In the genomic region with DNA sequence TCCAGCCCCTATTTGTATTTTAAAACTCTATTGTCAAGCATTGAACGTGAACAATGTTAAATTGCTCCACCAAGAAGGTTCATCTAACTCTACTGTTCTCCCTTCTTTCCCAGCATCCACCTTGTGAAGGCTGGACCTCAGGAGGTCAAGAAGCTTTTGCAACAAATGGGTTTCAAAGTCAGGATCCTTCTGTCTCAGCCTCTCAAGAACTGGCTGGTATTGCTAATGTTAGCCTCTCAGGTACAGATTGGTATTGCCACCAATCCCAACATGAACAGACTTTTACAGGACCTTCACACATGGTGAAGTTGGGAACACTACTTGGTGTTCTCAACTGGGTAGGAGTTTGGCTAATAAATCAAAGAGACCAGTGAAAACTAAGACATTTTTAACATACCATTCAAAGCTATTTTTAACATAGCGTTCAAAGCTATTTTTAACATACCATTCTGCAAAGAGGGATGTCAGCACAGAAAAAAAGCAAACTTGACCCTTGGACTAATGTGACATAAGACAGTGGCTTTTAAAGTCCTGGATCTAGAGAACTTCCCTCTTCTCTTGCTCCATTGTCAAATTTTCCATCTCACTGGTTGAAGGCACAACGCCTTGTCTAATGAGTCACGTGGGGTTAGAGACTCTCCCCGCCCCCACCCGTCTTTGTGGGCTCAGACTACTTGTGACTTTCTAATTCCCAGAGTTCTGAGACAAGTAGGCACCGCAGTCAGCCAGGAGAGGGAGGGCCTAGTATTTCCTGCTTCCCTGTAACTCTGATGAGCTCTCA, we compare ENCODE assay signal across 10 mouse cellular contexts. TPM values are rescaled to one million over a fixed set of nuclear protein-coding genes. Genes with fewer than 3 reads are reported as not detected.
A peak's percentile ranks its signal among the peaks of the same experiment; 100 is the strongest.
DNase-seq lines count a peak whose midpoint lies in the region; ATAC-seq and TF ChIP-seq lines count a peak whose summit lies in the region.
"Had no signal": no experiment of that assay in that cellular context is flagged by ENCODE, and none has a peak within 500 bp of the region (broad histone marks: within the 10 kb centered on the region; RNA-seq: fewer than 3 reads in every experiment).

No protein-coding gene starts in this region.

- WGBS in kidney, adult 2 months, result 37% methylated on average over 7 of the region's 7 CpGs
- WGBS in heart, embryonic 16.5 days, result 24% methylated on average over 7 of the region's 7 CpGs
- 86% methylated on average over 7 of the region's 7 CpGs for WGBS in thymus, adult 2 months

- peak overlapping the region; percentile 35; the same call in 1 of the 2 replicates for H3K27ac ChIP-seq in kidney, adult 2 months (ENCODE audit: insufficient read depth, low read depth, low read length)
- peak overlapping the region; percentile 52 for H3K27ac ChIP-seq in heart, embryonic 16.5 days (ENCODE audit: low read length)
- no peak overlapping the region for H3K27ac ChIP-seq in thymus, adult 2 months (ENCODE audit: control insufficient read depth, insufficient read depth, low read length)
- H3K27ac ChIP-seq: embryonic facial prominence, embryonic 13.5 days had no signal

- H3K9ac ChIP-seq in heart, embryonic 16.5 days (ENCODE audit: low read length), result no peak overlapping the region
- H3K9ac ChIP-seq: embryonic facial prominence, embryonic 13.5 days had no signal

- ATAC-seq in heart, embryonic 16.5 days (replicated peaks; ENCODE audit: extremely low read depth, insufficient read depth, low FRiP score), result peak; percentile 23
- ATAC-seq in megakaryocyte progenitor cell, adult 5-6 weeks (replicated peaks; ENCODE audit: poor library complexity), result peak; percentile 30; the same call in 1 of the 2 replicates

- H3K4me3 ChIP-seq in kidney, adult 2 months (ENCODE audit: insufficient read depth, low read depth, low read length), result no peak overlapping the region
- H3K4me3 ChIP-seq in heart, embryonic 16.5 days (ENCODE audit: low read length), result no peak overlapping the region
- no peak overlapping the region for H3K4me3 ChIP-seq in thymus, adult 2 months (ENCODE audit: control insufficient read depth, insufficient read depth, low read length)
- H3K4me3 ChIP-seq: embryonic facial prominence, embryonic 13.5 days; megakaryocyte, embryonic 14.5 days had no signal

- no peaks in the 10 kb centered on the region for H3K27me3 ChIP-seq in kidney, adult 2 months (replicated peaks; ENCODE audit: control insufficient read depth, insufficient read depth, low read length)
- no peaks in the 10 kb centered on the region for H3K27me3 ChIP-seq in heart, embryonic 16.5 days (ENCODE audit: control insufficient read depth, insufficient read depth, low read length)
- no peaks in the 10 kb centered on the region for H3K27me3 ChIP-seq in thymus, adult 2 months (ENCODE audit: control insufficient read depth, insufficient read depth, low read length)
- H3K27me3 ChIP-seq: megakaryocyte, embryonic 14.5 days had no signal

- H3K4me1 ChIP-seq in kidney, adult 2 months (ENCODE audit: control insufficient read depth, insufficient read depth, low read length), result no peaks in the 10 kb centered on the region
- H3K4me1 ChIP-seq in heart, embryonic 16.5 days (ENCODE audit: control insufficient read depth, insufficient read depth, low read length), result peaks cover 24% of the 10 kb centered on the region
- no peaks in the 10 kb centered on the region for H3K4me1 ChIP-seq in thymus, adult 2 months (replicated peaks; ENCODE audit: control insufficient read depth, insufficient read depth, low read length)
- H3K4me1 ChIP-seq: embryonic facial prominence, embryonic 13.5 days; megakaryocyte, embryonic 14.5 days had no signal

- no peak for TF ChIP-seq CTCF in kidney, adult 2 months (conservative IDR thresholded peaks at IDR 0.05; ENCODE audit: insufficient read depth, insufficient read length, low read depth, low read length)
- no peak for TF ChIP-seq CTCF in thymus, adult 2 months (IDR thresholded peaks at IDR 0.05; ENCODE audit: borderline replicate concordance, control insufficient read depth, extremely low read depth, insufficient read depth, low read length, poor library complexity)

- no peak overlapping the region for H3K4me2 ChIP-seq in heart, embryonic 16.5 days (ENCODE audit: low read depth, low read length)
- H3K4me2 ChIP-seq: embryonic facial prominence, embryonic 13.5 days had no signal

- peak; percentile 20 for DNase-seq in kidney, adult 2 months
- DNase-seq in kidney, adult 18-20 months, result no peak
- peak; percentile 47 for DNase-seq in R1 (ENCODE audit: low read depth, low spot score)
- no peak for DNase-seq in spleen, postnatal 14 days (ENCODE audit: low spot score in 2 of 2)
- DNase-seq in thymus, adult 2 months, result no peak
- DNase-seq: left cerebral cortex, postnatal 4 days had no signal

- no peaks in the 10 kb centered on the region for H3K9me3 ChIP-seq in heart, embryonic 16.5 days (replicated peaks; ENCODE audit: control insufficient read depth, low read length)
- H3K9me3 ChIP-seq: embryonic facial prominence, embryonic 13.5 days had no signal

- no peak for TF ChIP-seq POLR2A in kidney, adult 2 months (IDR thresholded peaks at IDR 0.05; ENCODE audit: low read depth, low read length)
- no peak for TF ChIP-seq POLR2A in thymus, adult 2 months (IDR thresholded peaks at IDR 0.05; ENCODE audit: control insufficient read depth, extremely low read depth, insufficient read depth, low read length, poor library complexity)

- no peaks in the 10 kb centered on the region for H3K36me3 ChIP-seq in kidney, adult 2 months (ENCODE audit: control insufficient read depth, insufficient read depth, low read length)
- H3K36me3 ChIP-seq in heart, embryonic 16.5 days (ENCODE audit: control insufficient read depth, insufficient read depth), result no peaks in the 10 kb centered on the region
- H3K36me3 ChIP-seq in thymus, adult 2 months (ENCODE audit: control insufficient read depth, insufficient read depth, low read length), result no peaks in the 10 kb centered on the region
- H3K36me3 ChIP-seq: embryonic facial prominence, embryonic 13.5 days had no signal

RNA-seq across cellular contexts. Expression of gene Tal2, which starts 19.6 kb away (rescaled TPM):
- polyA plus RNA-seq in kidney, adult 2 months (2012; rRNA removed), result 0.31 and 0.47 TPM in 2 replicates
- 0.11 TPM in 1 of 2 replicates, not detected in the other for polyA plus RNA-seq in heart, embryonic 16.5 days (2015; fragmentation: Nextera tagmentation; extraction: Ambion mirVana)
- not detected in 2 replicates for total RNA-seq in megakaryocyte progenitor cell, adult 5-6 weeks (2015)
- total RNA-seq in megakaryocyte progenitor cell, adult 5-6 weeks (2017), result 0.24 TPM in 1 of 2 replicates, not detected in the other
- 0.05 TPM in 1 of 2 replicates, not detected in the other for polyA plus RNA-seq in thymus, adult 2 months (2012; rRNA removed)

RNA-seq across cellular contexts. Expression of gene Tmem38b, which starts 26.8 kb away (rescaled TPM):
- 10.8 and 12.5 TPM in 2 replicates for polyA plus RNA-seq in kidney, adult 2 months (2012; rRNA removed)
- polyA plus RNA-seq in heart, embryonic 16.5 days (2015; fragmentation: Nextera tagmentation; extraction: Ambion mirVana), result 7.6 and 8.6 TPM in 2 replicates
- 25.2 and 25.5 TPM in 2 replicates for total RNA-seq in megakaryocyte progenitor cell, adult 5-6 weeks (2015)
- 13.2 and 14.3 TPM in 2 replicates for total RNA-seq in megakaryocyte progenitor cell, adult 5-6 weeks (2017)
- polyA plus RNA-seq in thymus, adult 2 months (2012; rRNA removed), result 1.9 and 2.9 TPM in 2 replicates

Comparison
In these comparisons a context has a peak if more than half of its experiments do, and no peak if none do; other contexts are left out.
1. DNase-seq: peak in kidney, adult 2 months (single experiment) and R1 (single experiment); none in kidney, adult 18-20 months (single experiment), spleen, postnatal 14 days (0 of 2) and thymus, adult 2 months (single experiment).